Mouse (Mus musculus): Measurements from ENCODE around the gene Timm13.

Gene Timm13

DNA sequence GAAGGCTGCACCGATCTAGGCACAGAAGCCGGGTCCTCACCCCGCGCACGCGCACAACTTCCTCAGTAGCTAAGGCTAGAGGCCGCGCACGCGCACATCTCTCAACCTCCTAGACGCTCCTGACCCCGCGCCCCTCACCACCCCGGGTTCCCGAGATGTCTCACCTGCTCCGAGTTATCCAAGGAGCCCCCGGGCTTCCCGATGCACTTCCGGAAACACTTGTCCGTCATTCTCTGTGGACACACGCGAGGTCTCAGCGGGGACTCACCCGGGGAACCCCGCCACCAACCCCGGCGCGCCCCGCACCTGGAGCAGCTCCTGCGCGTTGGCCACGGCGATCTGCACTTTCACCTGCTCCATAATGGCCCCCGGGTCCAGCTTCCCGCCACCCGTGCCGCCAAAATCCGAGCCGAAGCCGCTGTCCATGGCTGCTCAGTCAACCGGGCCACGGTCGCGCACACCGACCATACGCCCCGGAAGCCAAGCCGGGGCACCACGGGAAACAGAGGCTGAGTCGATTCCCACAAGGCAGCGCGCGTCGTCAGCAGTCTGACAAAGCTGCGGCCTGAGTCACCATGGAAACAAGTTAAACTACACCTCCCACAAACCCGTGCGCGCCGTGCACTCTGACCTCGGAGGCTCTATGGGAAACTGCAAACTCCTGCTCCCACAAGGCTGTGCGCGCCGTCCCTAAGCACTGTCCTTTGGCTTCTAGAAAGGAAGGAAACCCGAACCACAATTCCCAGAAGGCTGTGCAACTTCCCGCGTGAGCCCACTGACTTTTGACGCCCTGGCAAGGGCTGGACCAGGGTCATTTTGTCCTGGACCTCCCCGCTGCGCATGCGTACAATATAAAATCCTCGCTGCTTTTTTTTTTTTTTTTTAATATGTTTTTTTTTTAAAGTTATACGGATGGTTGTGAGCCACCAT, at the start of gene Timm13:
Gene Timm13, minus strand, starts transcription at position 652 of the 930 bp plus-strand sequence.
- peak; percentile 95 to 98 for DNase-seq (ENCODE audit: low read depth in 1 of 2, low spot score in 2 of 2)

DNA sequence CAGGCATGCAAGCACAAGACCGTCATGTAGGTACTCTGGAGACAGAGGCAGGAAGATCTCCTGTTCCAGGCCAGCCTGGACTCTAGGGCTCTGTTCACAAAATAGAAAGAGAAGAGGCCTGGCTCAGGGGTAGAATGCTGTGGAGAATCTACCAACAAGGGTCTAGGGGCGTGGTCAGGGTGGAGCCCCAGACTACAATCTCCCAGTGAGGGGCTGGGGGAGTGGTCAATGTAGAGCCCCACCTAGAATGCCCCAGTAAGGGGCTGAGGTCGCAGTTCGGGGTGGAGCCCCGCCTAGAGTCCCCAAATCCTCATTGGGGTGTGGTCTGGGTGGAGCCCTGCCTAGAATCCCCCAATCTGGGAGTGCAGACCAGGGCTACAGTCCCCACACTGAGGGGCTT, 49.5 kb upstream of the Timm13 start:
- DNase-seq (ENCODE audit: low read depth in 1 of 2, low spot score in 2 of 2), result no peak

DNA sequence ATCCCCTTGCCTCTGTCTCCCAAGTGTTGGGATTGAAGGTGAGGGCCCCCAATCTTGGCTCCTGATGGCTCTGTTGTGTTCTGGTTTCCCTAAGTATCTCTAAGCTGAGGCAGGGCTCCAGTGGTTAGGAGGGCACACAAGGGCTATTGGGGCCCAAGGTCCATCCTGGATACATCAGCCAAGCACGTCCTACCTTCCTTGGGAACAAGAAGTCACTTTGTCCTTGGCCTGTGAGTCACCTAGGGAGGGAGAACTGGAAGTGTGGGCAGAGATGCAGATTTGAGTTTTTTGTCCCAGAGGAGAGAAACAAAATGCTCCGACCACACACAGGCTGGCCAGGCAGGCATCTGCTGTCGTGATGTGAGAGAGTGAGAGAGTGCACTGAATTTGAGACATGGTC, 48.3 kb upstream of the Timm13 start:
- no peak for DNase-seq (ENCODE audit: low read depth in 1 of 2, low spot score in 2 of 2)

DNA sequence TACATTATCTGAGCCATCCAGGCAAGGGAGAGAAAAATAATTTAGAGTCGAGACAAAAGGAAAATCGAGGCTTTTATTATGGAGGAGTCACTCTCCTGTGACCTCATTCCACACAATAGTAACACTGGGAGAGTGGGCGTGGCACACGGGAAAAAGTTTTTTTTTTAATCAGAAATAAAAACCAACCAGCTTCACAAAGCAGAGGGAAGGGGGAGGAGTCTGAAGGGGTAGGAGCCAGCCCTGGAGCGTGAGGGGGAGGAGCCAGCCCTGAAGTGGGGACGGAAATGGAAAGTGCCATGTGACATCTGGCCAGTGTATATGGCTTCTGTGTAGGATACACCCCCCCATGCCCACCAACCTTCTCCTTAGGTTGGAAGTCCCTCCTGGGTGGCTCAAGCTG, 47.8 kb upstream of the Timm13 start:
- DNase-seq (ENCODE audit: low read depth in 1 of 2, low spot score in 2 of 2), result no peak

DNA sequence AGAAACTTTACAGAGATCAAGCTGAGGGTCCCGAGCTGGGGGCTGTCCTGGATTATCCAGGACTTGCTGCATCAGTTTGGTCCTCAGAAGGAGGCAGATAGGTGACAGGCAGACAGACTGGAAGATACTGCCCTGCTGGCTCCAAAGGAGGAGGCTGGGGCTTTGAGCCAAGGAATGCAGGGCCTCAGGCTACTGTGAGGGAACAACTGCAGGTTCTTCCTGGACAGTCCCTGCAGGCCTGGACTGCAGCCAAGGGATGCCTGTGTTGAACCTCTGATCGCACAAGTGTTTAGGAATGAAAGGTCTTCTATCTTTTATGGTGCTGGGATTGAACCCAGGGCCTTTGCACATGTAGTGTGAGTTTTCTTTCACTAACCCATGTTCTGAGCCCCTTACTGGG, 47.0 kb upstream of the Timm13 start:
- no peak for DNase-seq (ENCODE audit: low read depth in 1 of 2, low spot score in 2 of 2)

DNA sequence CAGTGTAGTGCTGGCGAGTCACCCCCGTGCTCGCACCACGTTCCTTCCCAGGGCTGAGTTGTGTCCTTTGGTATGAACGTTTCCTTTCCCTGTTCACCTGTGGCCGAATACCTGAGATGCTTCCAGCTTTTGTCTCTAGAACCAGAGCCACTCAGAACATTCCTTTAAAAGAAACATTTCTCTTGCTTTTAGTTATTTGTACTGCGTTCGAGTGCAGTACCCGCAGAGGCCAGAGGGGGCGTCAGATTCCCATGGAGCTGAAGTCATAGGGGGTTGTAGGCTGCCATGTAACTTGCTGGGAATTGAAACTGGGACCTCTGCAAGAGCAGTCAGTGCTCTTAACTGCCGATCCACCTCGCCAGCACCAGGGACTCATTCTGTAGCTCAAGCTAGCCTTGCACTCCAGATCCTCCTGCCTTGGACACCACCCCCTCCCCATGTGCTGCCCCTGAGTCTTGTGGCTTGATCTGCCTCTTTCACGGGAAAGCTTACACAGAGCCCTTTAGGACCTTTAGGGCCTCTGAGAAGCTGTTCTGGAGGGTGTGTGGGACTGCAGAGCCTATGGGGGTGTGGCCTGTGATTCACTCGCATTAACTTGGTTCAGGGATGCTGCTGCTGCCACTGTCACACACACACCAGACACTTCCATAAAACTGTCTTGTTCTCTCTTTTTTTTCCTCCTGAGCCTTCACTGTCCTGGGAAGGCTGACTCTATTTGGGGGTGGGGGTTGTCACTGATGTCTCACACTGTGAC, 46.1 kb upstream of the Timm13 start:
- DNase-seq (ENCODE audit: low read depth in 1 of 2, low spot score in 2 of 2), result no peak

DNA sequence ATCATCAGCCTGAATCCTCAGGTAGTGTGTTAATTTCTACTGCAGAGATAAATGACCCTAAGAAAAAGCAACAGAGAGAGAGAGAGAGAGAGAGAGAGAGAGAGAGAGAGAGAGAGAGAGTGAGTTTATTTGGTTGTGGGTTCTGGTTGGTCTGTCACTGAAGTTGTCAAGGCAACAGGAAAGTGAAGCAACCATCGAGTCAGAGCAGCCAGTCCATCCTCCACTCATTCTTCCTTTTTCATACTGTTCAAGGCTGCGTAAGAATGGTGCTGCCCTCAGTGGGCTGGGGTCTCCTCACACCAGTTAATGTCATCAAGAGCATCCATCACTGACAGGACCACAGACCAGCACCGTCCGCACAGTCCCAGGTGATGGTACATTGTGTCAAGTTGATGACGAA, 43.5 kb upstream of the Timm13 start:
- DNase-seq (ENCODE audit: low read depth in 1 of 2, low spot score in 2 of 2), result no peak

DNA sequence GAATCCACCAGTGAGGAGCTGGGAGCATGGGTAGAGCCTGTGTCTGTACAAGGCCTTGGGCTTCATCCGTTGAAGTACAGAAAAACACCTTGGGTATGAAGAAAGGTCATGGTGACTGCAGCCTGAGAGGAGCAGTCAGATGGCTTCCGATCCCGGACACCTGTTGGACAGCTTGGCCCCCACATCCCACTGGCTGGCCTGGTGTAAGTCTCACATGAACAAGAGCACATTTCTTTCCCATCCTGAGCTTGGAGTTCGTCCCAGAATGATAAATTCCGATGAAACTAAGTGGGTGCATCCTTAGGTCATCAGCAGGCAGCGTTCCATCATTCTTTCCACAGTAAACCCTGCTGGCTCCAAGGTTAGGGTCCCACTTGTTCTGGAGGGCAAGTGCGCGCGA, 42.9 kb upstream of the Timm13 start:
- no peak for DNase-seq (ENCODE audit: low read depth in 1 of 2, low spot score in 2 of 2)

DNA sequence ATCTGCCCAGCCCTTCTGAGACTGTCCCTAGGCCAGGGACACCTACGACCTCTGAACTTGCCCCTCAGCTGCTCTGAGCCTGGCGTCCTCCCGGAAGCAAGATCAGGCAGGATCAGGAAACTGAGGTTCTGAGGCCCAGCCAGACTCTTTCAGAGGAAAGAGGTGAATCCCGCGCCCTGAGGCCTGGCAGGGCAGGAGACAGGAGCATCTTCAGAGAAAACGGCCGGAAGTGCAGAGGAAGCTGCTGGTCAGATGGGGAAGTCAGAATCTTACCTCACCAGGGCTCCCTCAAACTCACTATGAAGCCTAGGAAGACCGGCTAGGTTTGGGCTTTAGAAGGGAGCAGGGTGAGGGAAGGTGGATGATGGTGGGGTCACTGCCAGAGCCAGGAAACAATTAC, 42.1 kb upstream of the Timm13 start:
- no peak for DNase-seq (ENCODE audit: low read depth in 1 of 2, low spot score in 2 of 2)

DNA sequence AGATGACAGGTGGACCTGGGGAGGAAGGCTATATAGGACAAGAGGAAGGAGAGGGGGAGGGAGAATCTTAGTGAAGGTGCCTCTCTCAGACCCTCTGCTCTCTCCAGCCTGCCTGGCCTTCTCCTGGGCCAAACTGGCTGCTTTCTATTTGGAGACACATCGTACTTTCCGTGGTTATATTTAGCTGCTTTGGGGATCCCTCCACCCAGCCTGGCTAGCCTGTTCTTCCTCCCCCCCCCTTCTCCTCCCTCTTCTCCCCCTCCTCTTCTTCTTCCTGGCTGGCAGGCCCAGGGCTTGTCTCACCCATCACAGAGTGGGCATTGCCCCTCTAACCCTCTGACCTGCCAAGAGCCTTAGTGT, 40.2 kb upstream of the Timm13 start:
- DNase-seq (ENCODE audit: low read depth in 1 of 2, low spot score in 2 of 2), result no peak

DNA sequence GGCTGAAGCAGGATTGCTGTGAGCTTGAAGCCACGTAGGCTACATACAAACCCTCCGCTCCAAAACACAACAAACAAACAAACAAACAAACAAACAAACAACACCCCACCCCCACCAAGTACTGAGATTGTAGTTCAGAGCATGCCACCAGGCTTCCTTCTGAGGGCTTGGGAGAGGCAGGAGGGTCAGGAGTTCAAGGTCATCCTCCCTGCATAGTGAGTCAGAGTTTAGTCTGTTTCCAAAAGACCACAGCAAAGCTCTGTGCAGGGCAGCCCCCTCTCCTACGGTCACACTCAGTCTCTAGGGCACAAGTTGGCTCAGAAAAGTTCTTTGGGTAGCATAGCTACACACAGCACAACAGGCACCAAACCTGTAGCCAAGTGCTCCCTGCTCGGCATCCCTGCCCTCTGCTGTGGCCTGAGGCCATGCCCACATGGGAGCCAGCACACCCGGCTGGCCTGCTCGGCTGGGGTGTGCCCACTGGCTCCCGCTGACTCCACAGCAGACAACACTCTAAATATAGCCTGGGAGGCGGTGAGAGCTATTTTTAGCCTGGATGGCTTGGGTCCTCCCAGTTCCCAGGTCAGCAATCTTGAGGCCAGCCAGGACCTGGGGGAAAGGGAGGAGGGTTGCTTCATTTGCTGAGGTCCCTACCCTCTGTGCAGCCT, 39.7 kb upstream of the Timm13 start:
- no peak for DNase-seq (ENCODE audit: low read depth in 1 of 2, low spot score in 2 of 2)

DNA sequence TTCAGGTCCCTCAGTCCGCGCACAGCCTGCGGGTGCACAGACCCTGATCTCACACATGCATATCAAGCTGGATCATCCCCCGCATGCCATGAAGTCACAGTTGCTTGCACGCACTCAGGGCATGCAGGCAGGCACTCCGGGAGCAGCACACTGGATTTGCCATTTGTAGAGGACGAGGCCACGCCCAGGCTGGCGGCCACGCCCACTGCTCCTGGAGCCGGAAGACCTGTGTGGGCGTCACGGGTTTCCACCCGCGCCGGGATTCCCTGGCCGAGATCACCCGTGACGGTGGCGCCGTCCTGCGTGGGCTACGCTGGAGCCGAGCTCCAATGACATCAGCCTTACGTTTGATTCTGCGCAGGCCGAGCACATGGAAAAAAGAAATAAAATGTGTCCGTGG, 38.9 kb upstream of the Timm13 start:
- DNase-seq (ENCODE audit: low read depth in 1 of 2, low spot score in 2 of 2), result peak in 1 of 2 experiments; percentile 70

DNA sequence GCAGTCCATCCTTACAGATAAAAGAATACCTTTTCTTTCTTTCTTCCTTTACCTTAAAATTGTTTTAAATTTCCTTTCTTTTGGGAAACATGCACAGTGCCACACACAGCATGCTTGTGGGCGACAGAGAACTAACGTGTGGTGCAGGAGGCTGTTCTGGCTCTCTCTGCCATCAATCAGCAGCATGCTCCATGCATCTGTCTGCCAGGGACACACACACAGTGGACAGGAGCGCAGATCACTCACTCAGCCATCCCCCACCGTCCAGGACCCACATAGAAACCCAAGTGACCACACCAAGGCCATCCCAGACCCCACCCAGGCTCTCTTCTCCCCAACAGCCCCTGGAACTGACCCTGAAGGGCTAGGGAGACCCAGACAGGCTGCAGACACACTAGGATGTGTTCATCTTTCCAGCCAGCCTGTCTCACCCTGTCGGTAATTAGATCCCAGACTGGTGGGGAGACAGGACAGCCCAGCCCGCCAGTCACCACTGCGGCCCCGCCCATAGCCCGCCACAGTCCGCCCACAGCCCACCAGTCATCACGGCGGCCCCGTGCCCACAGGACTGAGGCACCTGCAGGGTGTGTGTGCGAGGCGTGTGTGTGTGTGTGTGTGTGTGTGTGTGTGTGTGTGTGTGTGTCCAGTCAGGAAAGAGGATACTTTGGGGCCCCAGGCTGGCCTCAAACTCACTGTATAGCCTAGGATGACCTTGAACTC, 38.2 kb upstream of the Timm13 start:
- no peak for DNase-seq (ENCODE audit: low read depth in 1 of 2, low spot score in 2 of 2)

DNA sequence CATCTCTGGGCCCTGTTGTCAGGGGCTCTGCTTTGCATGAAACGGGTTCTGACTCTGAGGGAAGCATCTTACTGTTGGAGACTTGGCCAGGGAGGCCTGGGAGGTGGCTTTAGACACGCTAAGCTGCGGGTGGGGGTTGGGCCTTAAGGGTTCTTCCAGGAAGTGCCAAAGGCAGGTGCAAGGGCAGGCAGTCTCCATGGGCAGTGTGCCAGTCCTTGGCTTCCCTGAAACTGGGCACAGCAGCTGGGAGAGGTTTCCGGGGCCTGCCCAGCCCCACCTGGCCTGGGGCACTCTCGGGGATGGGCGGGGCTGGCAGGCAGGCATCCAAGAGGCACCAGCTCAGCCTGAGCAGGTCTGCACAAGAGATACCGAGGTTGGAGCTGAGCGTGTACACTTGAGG, 36.9 kb upstream of the Timm13 start:
- no peak for DNase-seq (ENCODE audit: low read depth in 1 of 2, low spot score in 2 of 2)

DNA sequence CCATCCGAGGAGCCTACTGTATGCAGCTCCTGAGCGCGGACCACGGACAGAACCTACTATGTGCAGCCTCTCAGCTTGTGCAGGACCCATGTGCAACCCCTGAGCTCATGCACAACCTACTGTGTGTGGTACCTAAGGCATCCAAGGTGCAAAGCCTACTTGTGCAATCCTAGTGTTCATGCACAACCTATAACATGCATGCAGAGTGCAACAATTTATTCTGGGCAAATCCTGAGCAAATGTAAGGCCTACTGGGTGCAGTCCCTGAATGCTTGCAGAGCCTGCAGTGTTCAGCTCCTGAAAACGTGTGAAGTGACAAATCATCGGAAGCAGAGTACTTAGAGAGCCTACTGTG, 36.0 kb upstream of the Timm13 start:
- no peak for DNase-seq (ENCODE audit: low read depth in 1 of 2, low spot score in 2 of 2)

DNA sequence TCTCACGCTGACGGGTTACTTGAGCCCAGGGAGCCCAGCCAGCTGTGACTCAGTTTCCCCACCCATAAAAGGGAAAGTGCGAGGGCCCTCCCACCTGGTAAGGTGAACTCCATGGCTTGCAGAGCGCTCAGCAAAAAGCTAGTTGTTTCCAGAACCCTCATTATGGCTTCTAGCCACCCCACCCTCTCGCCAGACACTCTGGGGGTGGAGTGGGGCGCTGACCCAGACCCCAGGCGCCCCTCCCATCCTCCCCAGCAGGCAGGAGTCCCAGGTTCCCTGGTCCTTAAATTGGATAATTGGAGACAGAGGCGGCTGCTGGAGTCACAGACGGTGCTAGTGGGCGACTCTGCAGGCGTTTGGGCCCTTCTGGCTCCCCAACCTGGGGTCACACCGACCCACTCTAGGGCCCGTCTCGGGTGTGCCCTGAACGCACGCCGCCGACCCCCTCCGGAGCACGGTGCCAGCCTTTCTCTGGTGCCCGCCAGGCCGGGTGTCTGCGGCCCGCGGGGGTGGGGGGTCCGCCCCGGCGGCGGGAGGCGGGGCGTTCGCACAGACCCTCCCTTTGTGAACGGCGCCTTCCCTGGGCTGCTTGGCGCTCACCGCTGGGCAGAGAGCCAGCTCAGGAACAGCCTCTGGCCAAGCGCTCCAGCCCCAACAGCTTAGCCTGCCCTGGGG, 35.5 kb upstream of the Timm13 start:
- no peak for DNase-seq (ENCODE audit: low read depth in 1 of 2, low spot score in 2 of 2)

DNA sequence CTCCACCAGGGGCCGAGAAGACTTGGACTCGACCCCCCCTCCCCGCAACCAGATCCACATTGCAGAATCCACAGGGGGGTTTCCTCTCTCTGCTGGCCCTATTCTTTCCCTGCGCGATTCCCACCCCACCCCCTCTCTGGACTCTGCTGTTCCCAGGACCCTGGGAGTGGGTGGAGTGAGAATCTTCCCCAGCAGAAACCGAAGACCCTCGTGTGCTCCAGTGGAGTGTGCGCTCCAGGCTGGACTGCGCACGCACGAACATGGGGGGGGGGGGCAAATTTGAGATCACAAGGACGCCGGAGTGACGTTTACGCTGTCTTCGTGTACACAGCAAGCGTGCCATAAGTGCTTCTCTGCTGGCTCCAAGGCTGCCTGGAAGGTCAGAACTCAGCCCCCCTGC, 34.9 kb upstream of the Timm13 start:
- DNase-seq (ENCODE audit: low read depth in 1 of 2, low spot score in 2 of 2), result no peak

DNA sequence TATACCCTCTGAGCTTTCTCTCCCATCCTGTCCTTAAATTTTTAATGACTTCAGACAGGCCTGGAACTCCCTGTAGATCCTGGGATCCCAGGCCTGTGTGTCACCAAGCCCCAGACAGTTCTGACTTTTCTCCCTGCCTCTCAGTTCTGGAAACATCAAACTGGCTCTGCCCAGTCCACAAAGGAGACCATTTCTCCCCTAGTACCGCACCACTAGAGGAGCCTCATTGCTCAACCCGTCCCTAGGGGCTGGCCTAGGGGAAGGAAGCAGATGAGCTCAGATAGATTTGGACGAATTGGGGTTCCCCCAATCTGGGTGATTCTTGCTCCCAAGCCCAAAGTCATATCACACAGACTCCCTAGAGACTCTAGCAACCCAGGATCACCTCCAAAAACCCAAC, 34.5 kb upstream of the Timm13 start:
- DNase-seq (ENCODE audit: low read depth in 1 of 2, low spot score in 2 of 2), result no peak

DNA sequence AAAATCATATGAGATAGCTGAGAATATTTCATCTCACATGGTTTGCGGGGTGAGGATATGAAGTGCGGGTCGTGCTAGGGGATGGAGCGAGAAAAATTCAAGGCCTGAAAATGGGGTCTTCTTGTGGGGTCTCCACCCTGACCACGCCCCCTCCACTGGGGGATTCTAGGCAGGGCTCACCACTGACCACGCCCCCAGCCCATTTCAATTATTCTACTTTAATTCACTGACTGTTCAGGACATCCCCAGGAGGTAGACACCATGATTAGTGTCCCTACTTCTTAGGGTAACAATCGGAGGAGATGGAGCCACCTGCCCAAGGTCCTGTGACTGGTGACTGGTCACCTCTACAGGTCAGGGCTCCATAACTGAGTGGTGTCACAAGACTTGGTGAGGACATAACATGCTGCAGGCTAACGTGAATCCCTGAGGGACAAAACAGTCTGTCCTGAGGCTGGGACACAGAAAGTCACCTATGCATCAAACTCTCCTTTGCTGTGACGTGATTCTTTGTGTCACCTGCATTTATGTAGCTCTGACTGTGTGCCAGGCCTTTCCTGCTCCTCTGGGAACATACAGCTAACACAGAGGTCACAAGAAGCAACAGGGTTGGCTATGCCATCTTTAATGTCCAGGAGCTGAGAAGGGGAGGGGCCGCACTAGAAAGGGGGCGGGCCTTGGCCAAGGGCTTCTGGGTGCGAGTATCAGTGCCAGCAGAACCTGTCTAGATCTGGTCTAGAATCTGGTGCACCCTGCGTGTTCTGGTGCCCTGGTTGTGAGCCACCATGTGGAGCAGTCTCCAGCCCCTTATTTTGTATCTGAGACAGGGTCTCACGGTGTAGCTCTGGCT, 33.6 kb upstream of the Timm13 start:
- no peak for DNase-seq (ENCODE audit: low read depth in 1 of 2, low spot score in 2 of 2)

DNA sequence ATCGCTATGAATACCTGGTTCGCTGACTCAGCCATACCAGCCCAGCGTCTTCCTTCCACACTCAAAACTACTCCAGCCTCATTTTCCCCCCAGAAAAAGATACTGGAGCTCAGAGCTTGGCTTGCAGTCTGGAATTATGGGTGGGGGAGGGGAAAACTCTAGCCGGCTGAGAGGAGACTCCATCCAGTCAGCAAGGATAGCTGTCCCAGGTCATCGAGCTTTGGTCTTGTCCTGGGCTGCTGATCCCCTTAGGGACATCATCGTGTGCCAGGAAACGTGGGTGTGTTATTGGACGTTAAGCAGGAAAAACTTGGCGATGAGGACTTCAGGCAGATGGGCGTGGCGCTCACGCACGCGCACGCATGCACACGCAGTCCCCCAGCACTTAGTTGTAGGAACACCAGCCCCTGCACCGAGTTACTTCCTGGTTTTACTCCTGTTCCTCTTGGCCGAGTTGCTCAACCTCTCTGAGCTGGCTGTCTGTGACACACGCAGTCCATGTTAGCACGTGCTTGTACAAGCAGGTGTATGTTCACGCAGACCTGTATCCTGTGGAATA, 32.7 kb upstream of the Timm13 start:
- peak in 1 of 2 experiments; percentile 48 for DNase-seq (ENCODE audit: low read depth in 1 of 2, low spot score in 2 of 2)
